Mouse (Mus musculus) CD4-positive, CD25-positive, alpha-beta regulatory T cell, adult 2 months (primary cell): Measurements from ENCODE around the gene Aqp7.
A peak's percentile ranks its signal among the peaks of the same experiment; 100 is the strongest.
"Not testable (repeated sequence)": the region's sequence is repeated elsewhere in the genome, so short reads cannot be mapped to it uniquely, and the experiment has no call there.

Experiments used
- DNase-seq: peaks from one replicate; pipeline ENCODE4 v3.0.0-alpha.2; 2012; ENCODE audit warnings: low read depth, low spot score

Gene Aqp7

GRCm38 (mm10) chr4:41047524-41048271 lies at the start of gene Aqp7:
Gene Aqp7 (minus strand): TSS chr4:41048139.
- no peak for DNase-seq

GRCm38 (mm10) chr4:41097381-41097780 lies 49.4 kb upstream of the Aqp7 start:
- DNase-seq: no peak

- no peak for DNase-seq
These were observed 48.9 kb upstream of the Aqp7 start for GRCm38 (mm10) chr4:41096794-41097193.

GRCm38 (mm10) chr4:41096169-41096568 lies 48.2 kb upstream of the Aqp7 start:
- DNase-seq: no peak

GRCm38 (mm10) chr4:41094361-41094760 lies 46.4 kb upstream of the Aqp7 start:
- DNase-seq: no peak

- DNase-seq: no peak
These were observed 45.0 kb upstream of the Aqp7 start for GRCm38 (mm10) chr4:41092958-41093357.

- no peak for DNase-seq
These were observed 43.5 kb upstream of the Aqp7 start for GRCm38 (mm10) chr4:41091391-41091790.

GRCm38 (mm10) chr4:41089705-41090104 lies 41.8 kb upstream of the Aqp7 start:
- DNase-seq: no peak

GRCm38 (mm10) chr4:41089189-41089588 lies 41.2 kb upstream of the Aqp7 start:
- DNase-seq: no peak

GRCm38 (mm10) chr4:41087459-41088298 lies 39.7 kb upstream of the Aqp7 start:
- no peak for DNase-seq

GRCm38 (mm10) chr4:41086947-41087346 lies 39.0 kb upstream of the Aqp7 start:
- no peak for DNase-seq

GRCm38 (mm10) chr4:41084819-41085218 lies 36.9 kb upstream of the Aqp7 start:
- DNase-seq: no peak

GRCm38 (mm10) chr4:41082803-41083202 lies 34.9 kb upstream of the Aqp7 start:
- DNase-seq: not testable (repeated sequence)

GRCm38 (mm10) chr4:41081733-41082132 lies 33.8 kb upstream of the Aqp7 start:
- no peak for DNase-seq

- DNase-seq: no peak
These were observed 30.8 kb upstream of the Aqp7 start for GRCm38 (mm10) chr4:41078726-41079125.

GRCm38 (mm10) chr4:41074461-41074860 lies 26.5 kb upstream of the Aqp7 start:
- DNase-seq: no peak

GRCm38 (mm10) chr4:41073008-41073817 lies 25.3 kb upstream of the Aqp7 start:
- no peak for DNase-seq

- DNase-seq: no peak
These were observed 23.8 kb upstream of the Aqp7 start for GRCm38 (mm10) chr4:41071500-41072429.

- DNase-seq: no peak
These were observed 17.3 kb upstream of the Aqp7 start for GRCm38 (mm10) chr4:41065196-41065595.

GRCm38 (mm10) chr4:41063894-41064673 lies 16.1 kb upstream of the Aqp7 start:
- DNase-seq: peak; percentile 62
